Mouse (Mus musculus) lung, adult 2 months (tissue): ENCODE measurements around the gene Ddit4.

ENCODE experiments used
- CTCF ChIP-seq: fragments of 200-500 bp; IDR thresholded peaks from 2 replicates; pipeline ENCODE4 v1.5.1; 2011; ENCODE audit warnings: mild to moderate bottlenecking, low read length, control low read depth; ENCODE audit not compliant: insufficient read depth
- POLR2A ChIP-seq: fragments of 200-500 bp; IDR thresholded peaks from 2 replicates; pipeline ENCODE4 v1.6.1; 2011; ENCODE audit warnings: low read depth, mild to moderate bottlenecking, control low read depth, low read length, borderline replicate concordance; ENCODE audit errors: extremely low read depth

DNA sequence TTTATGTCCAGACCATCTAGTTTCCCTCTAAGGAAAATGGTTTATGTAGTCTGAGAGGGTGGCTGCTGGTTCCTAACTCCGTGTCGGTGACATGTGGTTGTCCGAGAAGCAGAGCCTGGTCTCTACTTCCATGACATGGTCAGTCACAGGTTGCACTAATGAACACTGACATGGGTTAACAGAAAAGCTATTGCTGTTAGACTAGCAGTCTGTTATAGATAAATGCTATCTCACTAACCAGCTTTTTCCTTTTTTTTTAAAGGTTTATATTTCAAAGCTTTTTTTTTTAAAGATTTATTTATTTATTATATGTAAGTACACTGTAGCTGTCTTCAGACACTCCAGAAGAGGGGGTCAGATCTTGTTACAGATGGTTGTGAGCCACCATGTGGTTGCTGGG lies 47.4 kb upstream of the Ddit4 start:
- no peak for TF ChIP-seq CTCF
- no peak for TF ChIP-seq POLR2A
